Mouse (Mus musculus) liver, embryonic 12.5 days (tissue): Measurements from ENCODE around the gene Krt24. TPM values are rescaled to one million over a fixed set of nuclear protein-coding genes. Genes with fewer than 3 reads are reported as not detected.

ENCODE experiments used
- ATAC-seq: fragments of 200-750 bp; cut with Nextera tagmentation; 2 replicates; pipeline ENCODE4 v1.8.0; 2017; ENCODE audit warnings: moderate number of reproducible peaks, mild to moderate bottlenecking, moderate library complexity
- H3K27ac ChIP-seq: fragments of 300-500 bp; sonication (generic); 2 replicates; pipeline ENCODE4 v1.5.1; 2016; ENCODE audit warnings: mild to moderate bottlenecking
- H3K27me3 ChIP-seq: fragments of 300-500 bp; sonication (generic); replicated peaks from 2 replicates; pipeline ENCODE4 v1.6.1; 2016; ENCODE audit warnings: mild to moderate bottlenecking, moderate library complexity
- H3K36me3 ChIP-seq: fragments of 300-500 bp; sonication (generic); 2 replicates; pipeline ENCODE4 v1.6.1; 2016; ENCODE audit warnings: mild to moderate bottlenecking, moderate library complexity
- H3K4me1 ChIP-seq: fragments of 300-500 bp; sonication (generic); 2 replicates; pipeline ENCODE4 v1.6.1; 2016
- H3K4me2 ChIP-seq: fragments of 300-500 bp; sonication (generic); 2 replicates; pipeline ENCODE4 v1.6.1; 2016; ENCODE audit warnings: mild to moderate bottlenecking, moderate library complexity
- H3K4me3 ChIP-seq: fragments of 300-500 bp; sonication (generic); 2 replicates; pipeline ENCODE4 v1.5.1; 2016; ENCODE audit warnings: mild to moderate bottlenecking, moderate library complexity
- H3K9ac ChIP-seq: fragments of 300-500 bp; sonication (generic); 2 replicates; pipeline ENCODE4 v1.6.1; 2016; ENCODE audit warnings: mild to moderate bottlenecking, moderate library complexity
- H3K9me3 ChIP-seq: fragments of 300-500 bp; sonication (generic); replicated peaks from 2 replicates; pipeline ENCODE4 v1.6.1; 2016; ENCODE audit warnings: mild to moderate bottlenecking, moderate library complexity
- WGBS: fragments of 180-500 bp; shearing (Covaris S2); methylation state at CpG from one replicate; pipeline ENCODE4 v1.1.7; 2016; ENCODE audit not compliant: insufficient replicate concordance; 5-methylcytosine and 5-hydroxymethylcytosine counted together
- polyA plus RNA-seq: library from polyadenylated mRNA; unstranded; fragments of >200 nt; fragmentation: Nextera tagmentation; extraction: Ambion mirVana; gene quantifications from 2 replicates; pipeline ENCODE4 v1.2.1, GENCODE M21; 2016

Gene Krt24
- not detected in 2 replicates for polyA plus RNA-seq

DNA sequence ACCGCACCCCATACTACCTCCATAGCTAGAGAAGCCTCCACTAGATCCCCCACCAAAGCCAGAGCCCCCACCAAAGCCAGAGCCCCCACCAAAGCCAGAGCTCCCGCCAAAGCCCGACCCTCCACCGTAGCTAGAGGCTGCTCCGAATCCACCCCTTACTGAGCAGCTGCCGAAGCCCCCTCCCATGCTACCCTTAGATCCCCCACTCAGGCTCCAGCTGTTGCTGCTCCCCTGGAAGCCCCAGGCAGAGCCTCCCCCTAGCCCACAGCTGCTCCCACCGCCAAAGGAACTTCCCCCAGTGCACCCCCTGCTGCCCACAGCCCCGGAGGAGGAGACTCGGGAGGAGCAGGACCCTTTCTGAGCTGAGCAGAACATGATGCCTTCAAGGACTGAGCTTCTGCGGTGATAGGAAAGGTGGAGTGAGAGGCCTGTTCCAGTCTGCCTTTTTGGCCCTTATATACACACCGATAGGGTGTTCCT is at the start of gene Krt24:
Gene Krt24, minus strand, starts transcription at position 430 of the 480 bp plus-strand sequence.
- WGBS, result 51% methylated on average over 11 of the region's 11 CpGs
- Histone ChIP-seq H3K27me3 (no peaks in the 10 kb centered on the region), H3K4me2 (no peak within 1 kb of the TSS), H3K27ac (no peak within 1 kb of the TSS), H3K9ac (no peak within 1 kb of the TSS), H3K4me3 (no peak within 1 kb of the TSS), H3K4me1 (no peaks in the 10 kb centered on the region), H3K36me3 (no peaks in the 10 kb centered on the region), H3K9me3 (no peaks in the 10 kb centered on the region)
- no peak for ATAC-seq

DNA sequence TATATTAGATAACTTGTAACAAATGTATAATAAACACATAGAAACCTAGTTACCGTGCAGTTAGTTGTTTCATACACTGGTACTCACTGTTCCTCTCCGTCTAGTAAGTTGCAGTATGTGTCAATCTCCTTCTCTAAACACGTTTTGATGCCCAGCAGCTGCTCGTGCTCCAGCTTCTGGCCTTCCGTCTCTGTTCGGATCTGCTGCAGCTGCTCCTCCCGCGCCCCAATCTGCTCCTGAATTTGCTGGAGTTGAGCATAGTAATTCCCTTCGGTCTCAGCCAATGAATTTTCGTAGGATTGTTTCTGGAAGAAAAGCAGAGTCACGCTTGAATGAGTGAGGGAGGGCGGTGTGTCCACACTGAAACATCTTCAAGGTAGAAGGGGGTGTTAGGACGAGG is 48.4 kb upstream of the Krt24 start:
- Histone ChIP-seq H3K9me3 (no peaks in the 10 kb centered on the region), H3K27ac (no peak overlapping the region), H3K36me3 (no peaks in the 10 kb centered on the region), H3K4me3 (no peak overlapping the region), H3K9ac (no peak overlapping the region), H3K27me3 (no peaks in the 10 kb centered on the region; the same call in 1 of the 2 replicates), H3K4me1 (no peaks in the 10 kb centered on the region), H3K4me2 (no peak overlapping the region)
- 68% methylated on average over 13 of the region's 13 CpGs for WGBS
- ATAC-seq, result no peak

DNA sequence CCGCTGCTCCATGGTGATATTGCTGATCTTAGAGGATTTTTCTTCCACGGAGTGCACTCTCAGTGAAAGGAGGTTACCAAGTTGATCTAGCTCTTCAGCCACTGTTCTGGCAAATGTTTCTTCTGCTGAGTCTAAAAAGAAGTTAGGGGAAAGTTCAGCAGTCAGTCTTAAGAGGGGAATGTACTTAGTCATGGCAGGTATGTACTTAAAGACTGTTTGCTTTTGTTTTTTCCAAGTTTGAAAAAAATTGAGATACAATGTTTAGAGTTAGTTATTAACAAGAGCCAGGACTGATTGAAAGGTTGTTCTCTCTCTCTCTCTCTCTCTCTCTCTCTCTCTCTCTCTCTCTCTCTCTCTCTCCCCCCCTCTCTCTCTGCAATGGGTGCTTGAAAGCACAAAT is 44.6 kb upstream of the Krt24 start:
- no peak for ATAC-seq
- Histone ChIP-seq H3K4me3 (no peak overlapping the region), H3K4me1 (no peaks in the 10 kb centered on the region), H3K9me3 (no peaks in the 10 kb centered on the region), H3K9ac (no peak overlapping the region), H3K27me3 (no peaks in the 10 kb centered on the region; the same call in 1 of the 2 replicates), H3K4me2 (no peak overlapping the region), H3K27ac (no peak overlapping the region), H3K36me3 (no peaks in the 10 kb centered on the region)
- WGBS, result 52% methylated on average over 2 of the region's 2 CpGs

DNA sequence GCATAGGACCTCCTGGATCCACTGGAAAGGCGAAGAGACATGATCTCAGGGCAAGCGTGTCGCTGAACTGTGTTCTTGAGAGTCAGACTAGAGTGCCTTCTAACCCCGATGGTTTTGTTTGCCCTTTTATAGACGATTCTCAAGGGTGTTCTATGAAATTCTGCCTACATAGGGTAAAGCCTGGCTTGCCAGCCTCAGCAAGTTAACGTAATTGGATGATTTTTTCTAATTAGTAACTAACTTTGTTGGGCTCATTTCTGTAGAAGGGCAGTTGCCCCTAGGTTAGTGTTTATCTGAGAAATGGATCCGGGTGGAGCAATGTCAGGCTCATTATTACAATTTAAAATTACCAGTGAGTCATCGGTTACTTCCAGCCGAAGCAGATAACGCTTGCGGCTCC is 37.8 kb upstream of the Krt24 start, which contains the start of gene Krt25:
Gene Krt25, minus strand, starts transcription at position 101 of the 400 bp plus-strand sequence.
- no peak within 1 kb of the TSS for H3K4me2 ChIP-seq
- no peak within 1 kb of the TSS for H3K4me3 ChIP-seq
- H3K9ac ChIP-seq, result no peak within 1 kb of the TSS
- H3K9me3 ChIP-seq, result no peaks in the 10 kb centered on the region
- H3K36me3 ChIP-seq, result no peaks in the 10 kb centered on the region
- no peak within 1 kb of the TSS for H3K27ac ChIP-seq
- H3K4me1 ChIP-seq, result no peaks in the 10 kb centered on the region
- WGBS, result 80% methylated on average over 11 of the region's 11 CpGs
- no peak for ATAC-seq
- H3K27me3 ChIP-seq, result no peaks in the 10 kb centered on the region

DNA sequence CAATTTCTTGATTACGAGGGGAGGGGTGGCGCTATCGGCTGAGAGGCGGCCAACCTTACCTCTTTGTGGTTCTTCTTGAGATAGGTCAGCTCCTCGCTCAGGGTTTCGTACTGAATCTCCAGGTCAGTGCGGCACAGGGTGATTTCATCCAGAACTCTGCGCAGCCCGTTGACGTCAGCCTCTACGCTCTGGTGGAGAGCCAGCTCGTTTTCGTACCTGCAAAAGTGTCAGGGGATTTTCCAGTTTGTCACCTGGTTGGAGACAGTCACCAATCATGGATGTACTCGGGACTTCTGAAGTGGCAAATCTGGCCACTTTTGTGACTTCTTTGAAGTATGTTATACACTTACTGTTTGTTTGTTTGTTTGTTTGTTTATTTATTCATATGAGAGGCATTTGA is 36.0 kb upstream of the Krt24 start:
- Histone ChIP-seq H3K9me3 (no peaks in the 10 kb centered on the region), H3K4me2 (no peak overlapping the region), H3K4me3 (no peak overlapping the region), H3K4me1 (no peaks in the 10 kb centered on the region), H3K27ac (no peak overlapping the region), H3K36me3 (no peaks in the 10 kb centered on the region), H3K27me3 (no peaks in the 10 kb centered on the region), H3K9ac (no peak overlapping the region)
- WGBS, result 64% methylated on average over 14 of the region's 14 CpGs
- no peak for ATAC-seq

DNA sequence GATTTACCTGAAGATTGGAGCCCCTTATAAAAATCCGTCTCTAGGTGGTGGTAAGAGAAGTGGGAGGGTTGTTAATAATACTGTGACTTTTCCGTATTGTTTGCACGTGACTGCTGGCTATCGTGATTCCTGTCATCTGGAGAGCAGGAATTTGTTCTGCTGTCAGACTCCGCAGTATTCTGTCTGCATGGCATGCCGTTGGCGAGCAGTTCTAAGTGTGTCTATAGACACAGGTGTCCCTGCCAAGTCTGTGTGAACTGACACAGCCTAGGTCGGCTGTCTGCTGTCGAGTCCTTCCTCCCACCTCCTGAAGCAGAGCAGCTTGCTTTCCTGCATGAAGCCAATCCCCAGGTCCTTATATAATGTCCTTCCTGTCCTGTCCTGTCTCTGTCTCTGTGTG is 34.1 kb upstream of the Krt24 start:
- Histone ChIP-seq H3K4me1 (no peaks in the 10 kb centered on the region), H3K9me3 (no peaks in the 10 kb centered on the region), H3K4me2 (no peak overlapping the region), H3K27ac (no peak overlapping the region), H3K4me3 (no peak overlapping the region), H3K36me3 (no peaks in the 10 kb centered on the region), H3K9ac (no peak overlapping the region), H3K27me3 (0 out of 2 replicates have a peak, but pooled peaks cover 3% of the 10 kb centered on the region)
- ATAC-seq, result no peak
- 61% methylated on average over 9 of the region's 9 CpGs for whole genome bisulfite sequencing

DNA sequence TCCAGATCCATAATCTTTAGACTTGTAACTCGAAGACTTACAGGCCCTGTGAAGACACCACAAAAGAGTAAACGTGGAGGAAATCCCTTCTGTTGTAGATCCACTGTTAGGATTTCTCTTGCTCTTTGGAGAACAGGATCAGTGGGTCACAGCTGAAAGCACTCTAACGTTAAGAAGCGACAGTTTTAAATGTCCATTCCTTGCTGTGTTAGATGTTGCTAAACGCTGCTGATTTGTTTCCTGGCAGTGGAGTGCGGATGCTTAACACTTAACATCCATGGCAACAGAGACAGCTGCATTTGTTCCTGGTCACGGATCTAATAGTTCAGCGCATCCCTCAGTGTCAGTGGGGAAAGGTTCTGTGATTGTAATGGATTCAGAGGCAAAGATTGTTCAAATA is 31.5 kb upstream of the Krt24 start:
- Histone ChIP-seq H3K4me2 (no peak overlapping the region), H3K27ac (no peak overlapping the region), H3K27me3 (0 out of 2 replicates have a peak, but pooled peaks cover 3% of the 10 kb centered on the region), H3K4me1 (no peaks in the 10 kb centered on the region), H3K9me3 (no peaks in the 10 kb centered on the region), H3K36me3 (no peaks in the 10 kb centered on the region), H3K4me3 (no peak overlapping the region), H3K9ac (no peak overlapping the region)
- no peak for ATAC-seq
- WGBS, result 64% methylated on average over 8 of the region's 8 CpGs

DNA sequence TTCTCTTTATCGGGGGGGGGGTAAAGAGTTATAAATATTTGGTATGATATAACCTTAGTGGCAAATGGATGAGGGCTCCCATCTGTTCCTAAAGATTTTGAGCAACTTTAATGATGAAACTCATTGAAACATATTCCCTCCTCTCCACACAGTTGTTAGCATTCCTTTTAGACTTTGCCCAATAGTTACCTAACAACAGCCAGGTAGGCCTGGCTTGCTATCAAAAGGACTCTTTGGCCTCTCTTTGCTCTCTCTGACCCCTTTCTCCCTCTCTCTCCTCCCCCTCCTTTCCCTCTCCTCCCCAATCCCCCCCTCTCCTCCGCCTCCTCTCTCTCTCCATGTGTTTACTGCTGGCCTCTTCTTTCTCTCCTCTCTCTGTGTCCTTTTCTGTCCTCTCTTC is 29.5 kb upstream of the Krt24 start:
- WGBS, result 62% methylated on average over 2 of the region's 2 CpGs
- ATAC-seq, result no peak
- no peak overlapping the region for H3K4me3 ChIP-seq
- H3K27ac ChIP-seq, result no peak overlapping the region
- no peaks in the 10 kb centered on the region for H3K4me1 ChIP-seq
- no peaks in the 10 kb centered on the region for H3K36me3 ChIP-seq
- H3K9ac ChIP-seq, result no peak overlapping the region
- H3K9me3 ChIP-seq, result no peaks in the 10 kb centered on the region
- 0 out of 2 replicates have a peak, but pooled peaks cover 3% of the 10 kb centered on the region for H3K27me3 ChIP-seq
- H3K4me2 ChIP-seq, result no peak overlapping the region

DNA sequence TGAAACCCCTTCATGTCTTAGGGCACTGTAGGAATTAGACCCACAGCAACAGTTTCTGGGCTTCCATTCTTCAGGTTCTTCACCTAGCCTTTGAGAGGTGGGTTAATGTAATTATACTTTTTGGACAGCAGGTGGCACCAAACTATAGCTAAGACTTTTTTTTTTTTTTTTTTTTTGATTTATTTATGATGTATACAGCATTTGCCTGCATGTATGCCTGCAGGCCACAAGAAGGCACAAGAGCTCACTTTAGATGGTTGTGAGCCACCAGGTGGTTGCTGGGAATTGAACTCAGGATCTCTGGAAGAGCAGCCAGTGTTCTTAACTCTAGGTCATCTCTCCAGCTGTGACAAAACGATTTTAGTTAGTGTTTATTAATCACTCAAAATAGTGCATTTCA is 25.8 kb upstream of the Krt24 start:
- Histone ChIP-seq H3K27me3 (0 out of 2 replicates have a peak, but pooled peaks cover 3% of the 10 kb centered on the region), H3K9me3 (no peaks in the 10 kb centered on the region), H3K27ac (no peak overlapping the region), H3K4me1 (no peaks in the 10 kb centered on the region), H3K9ac (no peak overlapping the region), H3K4me3 (no peak overlapping the region), H3K4me2 (no peak overlapping the region), H3K36me3 (no peaks in the 10 kb centered on the region)
- 72% methylated on average over 1 of the region's 1 CpGs for WGBS
- no peak for ATAC-seq

DNA sequence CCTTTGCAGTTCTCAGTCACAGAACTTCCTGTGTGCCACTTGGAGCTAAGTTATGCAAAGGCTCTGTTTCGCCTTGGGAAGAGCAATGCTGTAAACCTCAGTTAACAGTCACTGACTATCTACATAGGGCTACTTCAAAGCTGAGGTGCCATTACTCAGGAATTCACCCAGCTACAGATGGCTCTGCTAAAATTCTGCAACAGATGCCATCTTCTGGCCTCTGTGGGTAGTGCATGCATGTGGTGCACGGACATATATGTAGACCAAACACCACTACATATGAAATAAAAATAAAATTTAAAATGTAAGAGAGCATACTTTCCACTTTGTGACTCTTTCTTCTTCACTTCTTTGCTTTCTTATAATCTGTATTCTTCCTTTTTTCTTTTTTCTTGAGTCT is 22.5 kb upstream of the Krt24 start:
- Histone ChIP-seq H3K9me3 (no peaks in the 10 kb centered on the region), H3K36me3 (no peaks in the 10 kb centered on the region), H3K4me2 (no peak overlapping the region), H3K27me3 (no peaks in the 10 kb centered on the region), H3K9ac (no peak overlapping the region), H3K4me3 (no peak overlapping the region), H3K27ac (no peak overlapping the region), H3K4me1 (no peaks in the 10 kb centered on the region)
- WGBS, result 16% methylated on average over 2 of the region's 2 CpGs
- no peak for ATAC-seq

DNA sequence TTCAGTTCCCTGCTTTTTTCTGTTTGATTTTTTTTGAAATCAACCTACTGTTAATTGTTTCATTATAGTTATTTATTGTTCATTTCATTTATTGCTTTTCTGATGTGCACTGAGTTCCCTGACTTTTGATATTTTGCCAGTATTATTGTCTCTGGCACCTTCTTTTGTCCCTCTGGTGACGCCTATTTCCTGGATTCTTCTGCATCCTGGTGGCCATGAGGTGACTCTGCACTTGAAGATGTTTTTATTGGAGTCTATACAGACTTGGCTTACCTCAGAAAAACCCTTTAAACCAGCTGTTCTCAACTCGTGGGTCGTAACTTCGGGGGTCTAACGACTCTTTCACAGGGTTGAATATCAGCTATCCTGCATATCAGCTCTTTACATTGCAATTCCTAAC is 10.0 kb upstream of the Krt24 start:
- H3K9ac ChIP-seq, result no peak overlapping the region
- WGBS, result 45% methylated on average over 5 of the region's 5 CpGs

DNA sequence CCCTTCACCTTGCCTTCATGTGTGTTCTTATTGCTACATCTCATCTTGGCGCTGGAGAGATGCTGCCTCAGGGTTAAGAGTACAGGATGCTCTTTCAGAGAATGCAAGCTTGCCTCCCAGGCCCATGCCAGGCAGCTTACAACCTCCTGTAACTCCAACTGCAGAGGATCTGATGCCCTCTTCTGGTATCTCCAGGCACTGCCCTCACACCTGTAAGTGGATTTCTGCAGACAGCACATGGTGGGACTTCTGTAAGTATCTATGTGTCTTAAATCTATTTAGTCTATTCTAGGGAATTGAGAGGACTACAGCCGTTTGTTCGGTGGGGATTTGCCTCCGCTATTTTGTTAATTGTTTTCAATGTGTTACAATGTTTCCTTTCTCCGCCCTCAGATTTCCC is 7.8 kb upstream of the Krt24 start:
- 52% methylated on average over 5 of the region's 5 CpGs for WGBS
- ATAC-seq, result no peak

More for the DNA sequence above, 10.0 kb upstream of the Krt24 start:
- Histone ChIP-seq H3K36me3 (no peaks in the 10 kb centered on the region), H3K4me1 (no peaks in the 10 kb centered on the region), H3K4me3 (no peak overlapping the region), H3K27me3 (no peaks in the 10 kb centered on the region), H3K4me2 (no peak overlapping the region), H3K9me3 (no peaks in the 10 kb centered on the region), H3K27ac (no peak overlapping the region)
- ATAC-seq, result no peak

DNA sequence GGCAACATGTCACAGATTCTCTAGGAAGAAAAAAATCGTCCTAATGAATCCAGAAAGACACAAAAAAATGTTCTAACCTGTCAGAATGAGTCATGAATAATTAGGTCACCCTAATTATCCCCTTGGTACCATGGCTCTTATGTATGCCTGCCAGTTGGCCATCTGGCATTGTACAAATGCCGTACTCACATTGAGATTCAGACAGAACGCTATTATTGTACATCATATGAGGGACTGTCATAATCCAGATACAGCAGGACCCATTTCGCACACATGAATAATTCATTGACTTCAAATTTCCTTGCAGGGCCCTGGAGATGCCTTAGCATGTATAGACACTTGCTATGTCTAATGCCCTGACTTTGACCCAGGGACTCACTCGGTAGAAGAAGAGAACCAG is 1.1 kb downstream of the Krt24 start:
- Histone ChIP-seq H3K4me3 (no peak overlapping the region), H3K4me2 (no peak overlapping the region), H3K27ac (no peak overlapping the region), H3K9ac (no peak overlapping the region), H3K36me3 (no peaks in the 10 kb centered on the region), H3K4me1 (no peaks in the 10 kb centered on the region), H3K9me3 (no peaks in the 10 kb centered on the region), H3K27me3 (no peaks in the 10 kb centered on the region)
- WGBS, result 65% methylated on average over 5 of the region's 5 CpGs
- no peak for ATAC-seq

More for the DNA sequence above, 7.8 kb upstream of the Krt24 start:
- no peaks in the 10 kb centered on the region for H3K9me3 ChIP-seq
- H3K9ac ChIP-seq, result no peak overlapping the region
- H3K4me3 ChIP-seq, result no peak overlapping the region
- H3K36me3 ChIP-seq, result no peaks in the 10 kb centered on the region
- H3K4me2 ChIP-seq, result no peak overlapping the region
- no peaks in the 10 kb centered on the region for H3K27me3 ChIP-seq
- no peaks in the 10 kb centered on the region for H3K4me1 ChIP-seq
- no peak overlapping the region for H3K27ac ChIP-seq
